Mouse (Mus musculus): ENCODE results near the gene Map4k4. TPM values are rescaled to one million over a fixed set of nuclear protein-coding genes. Genes with fewer than 3 reads are reported as not detected.

Gene Map4k4
- polyA plus RNA-seq, 1 experiment from 2014 or later = 42.6 TPM

- ATAC-seq (ENCODE audit: low FRiP score, low read depth) = no peak
- 0 out of 2 replicates have a peak, but pooled peaks cover 3% of the 10 kb centered on the region for H3K4me1 ChIP-seq (replicated peaks)
- 96% methylated on average over 4 of the region's 4 CpGs for WGBS
- no peaks in the 10 kb centered on the region for H3K27me3 ChIP-seq
- no peaks in the 10 kb centered on the region for H3K36me3 ChIP-seq
- no peaks in the 10 kb centered on the region for H3K9me3 ChIP-seq
- no peak overlapping the region for H3K4me3 ChIP-seq
- H3K27ac ChIP-seq (replicated peaks) = no peak overlapping the region
- H3K4me2 ChIP-seq = no peak overlapping the region
- no peak overlapping the region for H3K9ac ChIP-seq
Measured at GRCm38 (mm10) chr1:39882505-39882904, 18.2 kb upstream of the Map4k4 start.

GRCm38 (mm10) chr1:39884803-39885515 lies 15.8 kb upstream of the Map4k4 start:
- Histone ChIP-seq H3K4me1 (replicated peaks) (0 out of 2 replicates have a peak, but pooled peaks cover 3% of the 10 kb centered on the region), H3K27ac (replicated peaks) (no peak overlapping the region), H3K36me3 (no peaks in the 10 kb centered on the region), H3K4me2 (no peak overlapping the region; the same call in 1 of the 2 replicates), H3K4me3 (no peak overlapping the region), H3K27me3 (no peaks in the 10 kb centered on the region), H3K9ac (no peak overlapping the region), H3K9me3 (no peaks in the 10 kb centered on the region)
- ATAC-seq (ENCODE audit: low FRiP score, low read depth) = no peak
- 32% methylated on average over 16 of the region's 16 CpGs for WGBS

GRCm38 (mm10) chr1:39887997-39888396 lies 12.7 kb upstream of the Map4k4 start:
- no peak overlapping the region for H3K4me2 ChIP-seq
- H3K9me3 ChIP-seq = no peaks in the 10 kb centered on the region
- H3K4me1 ChIP-seq (replicated peaks) = 0 out of 2 replicates have a peak, but pooled peaks cover 3% of the 10 kb centered on the region
- 26% methylated on average over 1 of the region's 1 CpGs for WGBS
- no peaks in the 10 kb centered on the region for H3K27me3 ChIP-seq
- no peak overlapping the region for H3K27ac ChIP-seq (replicated peaks)
- no peak overlapping the region for H3K4me3 ChIP-seq
- H3K9ac ChIP-seq = no peak overlapping the region
- ATAC-seq (ENCODE audit: low FRiP score, low read depth) = no peak
- H3K36me3 ChIP-seq = no peaks in the 10 kb centered on the region

GRCm38 (mm10) chr1:39889429-39889828 lies 11.3 kb upstream of the Map4k4 start:
- 86% methylated on average over 8 of the region's 8 CpGs for WGBS
- H3K4me3 ChIP-seq = no peak overlapping the region
- no peak overlapping the region for H3K27ac ChIP-seq (replicated peaks)
- H3K4me1 ChIP-seq (replicated peaks) = 0 out of 2 replicates have a peak, but pooled peaks cover 3% of the 10 kb centered on the region
- no peak overlapping the region for H3K9ac ChIP-seq
- no peaks in the 10 kb centered on the region for H3K27me3 ChIP-seq
- ATAC-seq (ENCODE audit: low FRiP score, low read depth) = no peak
- no peaks in the 10 kb centered on the region for H3K36me3 ChIP-seq
- no peak overlapping the region for H3K4me2 ChIP-seq
- H3K9me3 ChIP-seq = no peaks in the 10 kb centered on the region

DNA sequence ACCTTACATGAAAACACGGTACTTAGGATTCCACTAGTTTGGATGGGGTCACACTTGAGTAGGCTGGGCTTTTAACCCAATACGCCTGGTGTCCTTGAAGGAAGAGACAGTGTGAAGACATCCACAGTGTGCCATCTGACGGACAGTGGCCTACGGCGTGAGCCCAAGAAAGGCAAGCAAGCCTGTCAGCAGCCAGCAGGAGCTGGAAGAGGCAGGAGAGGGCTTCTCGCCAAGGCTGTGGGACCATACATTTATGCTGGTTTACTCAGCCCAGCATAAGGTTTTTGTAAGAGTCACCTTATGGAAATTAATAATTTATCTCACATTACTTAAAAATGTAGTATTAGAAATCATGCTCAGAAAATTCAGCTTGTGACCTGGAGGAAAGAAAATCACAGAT lies 10.7 kb upstream of the Map4k4 start:
- Histone ChIP-seq H3K36me3 (no peaks in the 10 kb centered on the region), H3K27me3 (no peaks in the 10 kb centered on the region), H3K4me2 (no peak overlapping the region), H3K9ac (no peak overlapping the region), H3K27ac (replicated peaks) (no peak overlapping the region), H3K9me3 (no peaks in the 10 kb centered on the region), H3K4me3 (no peak overlapping the region), H3K4me1 (replicated peaks) (no peaks in the 10 kb centered on the region)
- 87% methylated on average over 6 of the region's 6 CpGs for WGBS
- no peak for ATAC-seq (ENCODE audit: low FRiP score, low read depth)

GRCm38 (mm10) chr1:39893153-39893880 lies 7.4 kb upstream of the Map4k4 start:
- Histone ChIP-seq H3K4me2 (no peak overlapping the region), H3K4me3 (no peak overlapping the region), H3K9me3 (no peaks in the 10 kb centered on the region), H3K9ac (no peak overlapping the region), H3K36me3 (no peaks in the 10 kb centered on the region), H3K27me3 (no peaks in the 10 kb centered on the region), H3K27ac (replicated peaks) (no peak overlapping the region), H3K4me1 (replicated peaks) (no peaks in the 10 kb centered on the region; the same call in 1 of the 2 replicates)
- 95% methylated on average over 11 of the region's 11 CpGs for WGBS
- ATAC-seq (ENCODE audit: low FRiP score, low read depth) = no peak

DNA sequence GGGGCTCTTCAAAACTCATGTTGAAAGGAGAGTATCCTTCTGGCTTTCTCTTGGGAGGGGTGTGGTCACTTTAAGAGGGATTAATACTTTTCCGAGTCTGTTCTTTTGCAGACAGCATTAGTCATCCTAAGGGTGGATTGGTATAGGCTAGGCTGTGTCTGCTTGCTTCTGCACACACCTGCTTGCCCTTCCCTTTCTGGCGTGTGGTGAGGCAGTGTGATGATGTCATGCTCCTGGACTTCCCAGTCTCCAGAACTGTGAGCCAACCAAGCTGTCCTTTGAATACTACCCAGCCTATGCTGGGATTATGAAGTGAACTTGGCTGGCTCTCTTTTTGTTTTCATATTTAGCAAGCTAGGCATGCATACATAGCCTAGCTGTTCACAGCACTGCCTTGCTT lies 5.6 kb upstream of the Map4k4 start:
- no peaks in the 10 kb centered on the region for H3K9me3 ChIP-seq
- no peaks in the 10 kb centered on the region for H3K36me3 ChIP-seq
- no peak overlapping the region for H3K27ac ChIP-seq (replicated peaks)
- no peak overlapping the region for H3K4me3 ChIP-seq
- no peak overlapping the region for H3K9ac ChIP-seq
- H3K4me1 ChIP-seq (replicated peaks) = peaks cover 10% of the 10 kb centered on the region
- 74% methylated on average over 2 of the region's 2 CpGs for WGBS
- H3K27me3 ChIP-seq = no peaks in the 10 kb centered on the region
- no peak for ATAC-seq (ENCODE audit: low FRiP score, low read depth)
- no peak overlapping the region for H3K4me2 ChIP-seq

GRCm38 (mm10) chr1:39895506-39895905 lies 5.2 kb upstream of the Map4k4 start:
- ATAC-seq (ENCODE audit: low FRiP score, low read depth) = no peak
- Histone ChIP-seq H3K36me3 (no peaks in the 10 kb centered on the region), H3K9ac (no peak overlapping the region), H3K27ac (replicated peaks) (no peak overlapping the region), H3K4me3 (no peak overlapping the region), H3K4me1 (replicated peaks) (peaks cover 11% of the 10 kb centered on the region), H3K27me3 (no peaks in the 10 kb centered on the region), H3K9me3 (no peaks in the 10 kb centered on the region), H3K4me2 (no peak overlapping the region)
- WGBS = 72% methylated on average over 2 of the region's 2 CpGs

- no peaks in the 10 kb centered on the region for H3K9me3 ChIP-seq
- no peak overlapping the region for H3K4me3 ChIP-seq
- ATAC-seq (ENCODE audit: low FRiP score, low read depth) = no peak
- H3K36me3 ChIP-seq = no peaks in the 10 kb centered on the region
- peaks cover 11% of the 10 kb centered on the region for H3K4me1 ChIP-seq (replicated peaks)
- no peak overlapping the region for H3K27ac ChIP-seq (replicated peaks)
- H3K27me3 ChIP-seq = no peaks in the 10 kb centered on the region
- H3K4me2 ChIP-seq = no peak overlapping the region
- 73% methylated on average over 2 of the region's 2 CpGs for WGBS
- H3K9ac ChIP-seq = no peak overlapping the region
Measured at GRCm38 (mm10) chr1:39896581-39896980, 4.1 kb upstream of the Map4k4 start.

GRCm38 (mm10) chr1:39898686-39899085 lies 2.0 kb upstream of the Map4k4 start:
- 79% methylated on average over 4 of the region's 4 CpGs for WGBS
- H3K4me3 ChIP-seq = no peak overlapping the region
- H3K4me2 ChIP-seq = no peak overlapping the region
- H3K4me1 ChIP-seq (replicated peaks) = peaks cover 23% of the 10 kb centered on the region
- H3K27me3 ChIP-seq = no peaks in the 10 kb centered on the region
- H3K27ac ChIP-seq (replicated peaks) = no peak overlapping the region
- H3K36me3 ChIP-seq = no peaks in the 10 kb centered on the region
- H3K9me3 ChIP-seq = no peaks in the 10 kb centered on the region
- H3K9ac ChIP-seq = no peak overlapping the region
- ATAC-seq (ENCODE audit: low FRiP score, low read depth) = no peak

DNA sequence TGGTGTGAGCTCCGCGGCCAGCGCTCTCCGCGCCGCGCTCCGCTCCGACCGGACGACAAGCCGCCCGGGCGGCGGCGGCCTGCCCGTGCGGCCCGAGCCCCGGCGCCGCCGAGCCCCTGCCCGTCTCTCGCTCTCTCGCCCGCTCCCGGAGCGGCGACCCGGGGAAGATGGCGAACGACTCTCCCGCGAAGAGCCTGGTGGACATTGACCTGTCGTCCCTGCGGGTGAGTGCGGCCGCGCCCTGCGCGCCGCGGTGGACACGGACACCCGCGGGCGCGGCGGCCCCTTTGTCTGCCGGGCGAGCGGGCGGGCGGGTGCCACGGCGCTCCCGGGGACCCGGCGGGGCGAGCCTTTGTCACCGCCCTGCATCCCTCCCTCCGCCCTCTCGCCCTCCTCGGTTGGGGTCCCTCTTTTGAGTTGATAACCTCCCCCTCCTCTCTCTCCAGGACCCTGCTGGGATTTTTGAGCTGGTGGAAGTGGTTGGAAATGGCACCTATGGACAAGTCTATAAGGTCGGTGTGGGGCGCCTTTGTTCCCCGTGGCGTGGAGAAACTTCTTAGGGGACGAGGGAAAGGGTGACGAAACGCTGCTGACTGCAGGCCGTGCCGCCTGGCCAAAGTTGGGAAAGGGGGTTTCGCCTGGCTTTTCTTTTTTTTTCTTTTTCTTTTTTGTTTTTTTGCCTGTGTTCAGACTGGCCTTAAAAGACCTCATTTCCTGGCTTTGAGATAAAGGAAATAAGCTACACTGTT lies 524 bp downstream of the Map4k4 start:
- WGBS = under 1% methylated on average over 48 of the region's 75 CpGs
- Histone ChIP-seq H3K27me3 (no peaks in the 10 kb centered on the region), H3K4me3 (peak overlapping the region; percentile 85), H3K27ac (replicated peaks) (peak overlapping the region; percentile 99), H3K4me1 (replicated peaks) (peaks cover 49% of the 10 kb centered on the region), H3K9ac (peak overlapping the region; percentile 99), H3K36me3 (0 out of 2 replicates have a peak, but pooled peaks cover 6% of the 10 kb centered on the region), H3K9me3 (no peaks in the 10 kb centered on the region), H3K4me2 (peak overlapping the region; percentile 77)
- ATAC-seq (ENCODE audit: low FRiP score, low read depth) = peak; percentile 10; the same call in 1 of the 2 replicates
